Mouse (Mus musculus) forebrain, embryonic 14.5 days (tissue): ENCODE data around the gene Col4a2. TPM values are rescaled to one million over a fixed set of nuclear protein-coding genes. Genes with fewer than 3 reads are reported as not detected.

ENCODE experiments used
- ATAC-seq: fragments of 200-750 bp; cut with Nextera tagmentation; 2 replicates; pipeline ENCODE4 v1.8.0; 2017; ENCODE audit warnings: mild to moderate bottlenecking, moderate library complexity
- DNase-seq: peaks from one replicate; pipeline ENCODE4 v3.0.0-alpha.2; 2015; ENCODE audit warnings: low spot score
- H3K27ac ChIP-seq: fragments of 300-500 bp; sonication (generic); 2 replicates; pipeline ENCODE4 v1.5.1; 2014; ENCODE audit warnings: low read depth, mild to moderate bottlenecking, control low read depth, low read length, moderate library complexity
- H3K27me3 ChIP-seq: fragments of 300-500 bp; sonication (generic); replicated peaks from 2 replicates; pipeline ENCODE4 v1.6.1; 2014; ENCODE audit warnings: low read length, control low read depth, mixed read lengths; ENCODE audit not compliant: control insufficient read depth, insufficient read depth
- H3K36me3 ChIP-seq: fragments of 300-500 bp; sonication (generic); 2 replicates; pipeline ENCODE4 v1.6.1; 2014; ENCODE audit warnings: low read length, control low read depth; ENCODE audit not compliant: control insufficient read depth, insufficient read depth
- H3K4me1 ChIP-seq: fragments of 300-500 bp; sonication (generic); 2 replicates; pipeline ENCODE4 v1.6.1; 2014; ENCODE audit warnings: antibody characterized with exemption, low read length, control low read depth; ENCODE audit not compliant: control insufficient read depth, insufficient read depth
- H3K4me2 ChIP-seq: fragments of 300-500 bp; sonication (generic); 2 replicates; pipeline ENCODE4 v1.6.1; 2014; ENCODE audit warnings: mild to moderate bottlenecking, control low read depth, low read length
- H3K4me3 ChIP-seq: fragments of 300-500 bp; sonication (generic); 2 replicates; pipeline ENCODE4 v1.5.1; 2014; ENCODE audit warnings: low read depth, low read length, control low read depth
- H3K9ac ChIP-seq: fragments of 300-500 bp; sonication (generic); 2 replicates; pipeline ENCODE4 v1.6.1; 2014; ENCODE audit warnings: mild to moderate bottlenecking, low read length, control low read depth, moderate library complexity
- H3K9me3 ChIP-seq: fragments of 300-500 bp; sonication (generic); replicated peaks from 2 replicates; pipeline ENCODE4 v1.6.1; 2016; ENCODE audit warnings: low read length, control low read depth, mixed read lengths; ENCODE audit not compliant: control insufficient read depth
- WGBS: fragments of 180-500 bp; shearing (Covaris S2); extraction: QIAGEN DNeasy Blood & Tissue Kit; methylation state at CpG from one replicate; pipeline ENCODE4 v1.1.7; 2014; 5-methylcytosine and 5-hydroxymethylcytosine counted together
- polyA plus RNA-seq: library from polyadenylated mRNA; unstranded; fragments of >200 nt; fragmentation: Nextera tagmentation; extraction: Ambion mirVana; gene quantifications from 2 replicates; pipeline ENCODE4 v1.2.1, GENCODE M21; 2014

Gene Col4a2
- polyA plus RNA-seq, 1 experiment from 2014 or later: 19.1 TPM

DNA sequence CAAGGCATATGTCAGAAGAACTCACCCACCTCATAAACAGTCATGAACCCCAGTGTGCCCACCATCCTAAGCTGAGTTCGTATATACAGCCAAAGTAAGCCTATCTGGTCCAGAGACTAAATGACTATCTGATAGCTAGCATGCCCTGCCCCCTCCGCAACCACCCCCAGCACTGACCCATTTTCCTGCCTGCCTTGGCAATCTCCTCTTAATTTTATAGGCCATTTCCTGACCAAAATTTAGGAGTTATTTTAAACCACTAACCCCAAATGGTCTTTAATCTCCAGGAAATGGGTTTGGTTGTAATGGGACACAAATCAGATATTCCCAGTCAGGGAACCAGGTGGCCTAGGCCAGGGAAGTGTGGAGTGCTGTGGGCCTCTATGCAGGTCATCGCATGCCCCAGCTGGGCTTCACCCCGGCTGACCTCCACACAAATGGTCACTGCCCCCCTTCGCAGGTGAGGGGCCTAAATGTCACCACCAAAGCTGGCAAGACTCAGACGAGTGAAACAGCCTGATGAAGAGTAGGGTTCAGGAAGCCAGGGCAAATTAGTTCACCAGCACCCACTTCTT, 8.5 kb upstream of the Col4a2 start:
- Histone ChIP-seq H3K9me3 (no peaks in the 10 kb centered on the region), H3K4me1 (no peaks in the 10 kb centered on the region), H3K4me3 (no peak overlapping the region), H3K4me2 (no peak overlapping the region), H3K27me3 (no peaks in the 10 kb centered on the region), H3K36me3 (no peaks in the 10 kb centered on the region), H3K27ac (no peak overlapping the region), H3K9ac (no peak overlapping the region)
- ATAC-seq: no peak
- 89% methylated on average over 6 of the region's 6 CpGs for WGBS
- DNase-seq: no peak

DNA sequence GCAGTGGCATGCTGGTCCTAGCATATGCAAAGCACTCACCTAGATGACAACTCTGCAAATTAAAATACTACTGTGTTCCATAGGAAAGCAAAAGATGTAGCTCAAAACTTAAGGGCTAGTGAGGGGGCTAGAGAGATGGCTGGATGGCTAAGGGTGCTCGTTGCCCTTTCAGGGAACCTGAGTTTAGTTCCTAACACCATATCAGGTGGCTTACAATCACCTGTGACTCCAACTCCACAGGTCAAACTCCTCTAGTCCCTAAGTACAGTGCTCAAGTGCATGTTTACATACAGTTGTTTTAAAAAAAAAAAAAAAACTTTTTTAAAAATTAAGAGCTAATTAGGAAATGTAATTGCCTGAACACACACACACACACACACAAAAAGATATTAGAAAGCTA, 7.1 kb upstream of the Col4a2 start:
- Histone ChIP-seq H3K4me3 (no peak overlapping the region), H3K4me1 (no peaks in the 10 kb centered on the region), H3K4me2 (no peak overlapping the region), H3K27ac (no peak overlapping the region), H3K9ac (no peak overlapping the region), H3K9me3 (no peaks in the 10 kb centered on the region), H3K36me3 (no peaks in the 10 kb centered on the region), H3K27me3 (no peaks in the 10 kb centered on the region)
- WGBS: 85% methylated on average over 1 of the region's 1 CpGs
- DNase-seq (no peak), ATAC-seq (no peak)

- H3K36me3 ChIP-seq: no peaks in the 10 kb centered on the region
- no peak overlapping the region for H3K27ac ChIP-seq
- 72% methylated on average over 7 of the region's 7 CpGs for WGBS
- H3K4me1 ChIP-seq: peaks cover 6% of the 10 kb centered on the region; the same call in 1 of the 2 replicates
- no peak for ATAC-seq
- no peak overlapping the region for H3K4me3 ChIP-seq
- no peak overlapping the region for H3K4me2 ChIP-seq
- no peak for DNase-seq
- peaks cover 14% of the 10 kb centered on the region; the same call in 1 of the 2 replicates for H3K27me3 ChIP-seq
- H3K9me3 ChIP-seq: no peaks in the 10 kb centered on the region
- no peak overlapping the region for H3K9ac ChIP-seq
These were observed 5.2 kb upstream of the Col4a2 start for GRCm38 (mm10) chr8:11307451-11307850.

DNA sequence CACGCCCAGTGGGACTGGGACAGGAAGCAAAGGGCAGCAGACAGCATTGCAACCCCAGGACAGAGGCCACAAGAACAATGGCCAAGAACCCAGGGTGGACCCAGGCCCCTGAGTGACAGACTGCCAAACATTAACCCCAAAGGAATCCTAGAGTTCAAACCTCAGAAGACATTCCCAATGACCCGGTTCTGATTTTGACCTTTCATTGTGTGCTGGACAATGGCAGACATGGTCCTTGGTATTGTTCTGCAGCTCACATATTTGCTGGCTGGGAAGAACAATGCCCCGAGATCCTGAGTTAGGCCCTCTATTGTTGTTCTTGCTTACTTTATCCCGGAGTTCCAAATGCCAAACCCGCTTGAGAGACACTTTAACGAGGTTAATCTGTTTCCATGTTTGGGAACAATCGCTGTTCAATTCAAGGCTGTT, 4.0 kb upstream of the Col4a2 start:
- H3K4me1 ChIP-seq: peaks cover 6% of the 10 kb centered on the region
- 30% methylated on average over 7 of the region's 7 CpGs for WGBS
- no peak overlapping the region for H3K27ac ChIP-seq
- DNase-seq: no peak
- no peaks in the 10 kb centered on the region for H3K36me3 ChIP-seq
- H3K4me2 ChIP-seq: no peak overlapping the region
- H3K9me3 ChIP-seq: no peaks in the 10 kb centered on the region
- H3K4me3 ChIP-seq: no peak overlapping the region
- no peak overlapping the region for H3K9ac ChIP-seq
- no peak for ATAC-seq
- peaks cover 17% of the 10 kb centered on the region for H3K27me3 ChIP-seq

DNA sequence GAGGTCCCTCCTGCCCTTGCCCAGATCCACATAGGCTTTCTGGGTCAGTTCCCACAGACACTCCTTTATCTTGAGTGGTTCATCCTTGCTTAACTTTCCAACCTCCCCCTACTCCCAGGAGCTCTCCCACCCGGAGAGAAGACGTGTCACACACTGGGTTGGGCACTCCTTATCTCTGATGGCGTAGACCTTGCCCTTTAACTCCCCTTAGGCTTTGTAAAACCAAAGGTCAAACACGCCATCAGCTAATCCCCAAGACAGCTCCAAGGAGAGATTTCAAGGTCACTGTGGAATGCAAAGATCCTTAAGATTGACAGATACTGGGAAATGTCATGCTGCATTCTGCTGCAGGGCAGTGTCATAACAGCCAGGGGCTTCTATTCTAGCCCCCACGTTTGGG, 3.4 kb upstream of the Col4a2 start:
- Histone ChIP-seq H3K27ac (no peak overlapping the region), H3K36me3 (no peaks in the 10 kb centered on the region), H3K4me3 (no peak overlapping the region), H3K27me3 (peaks cover 24% of the 10 kb centered on the region), H3K4me1 (peaks cover 6% of the 10 kb centered on the region), H3K9ac (no peak overlapping the region), H3K9me3 (no peaks in the 10 kb centered on the region), H3K4me2 (no peak overlapping the region)
- 64% methylated on average over 5 of the region's 5 CpGs for WGBS
- DNase-seq: no peak
- ATAC-seq: no peak

GRCm38 (mm10) chr8:11310049-11310448, 2.6 kb upstream of the Col4a2 start:
- DNase-seq: no peak
- H3K4me1 ChIP-seq: peaks cover 6% of the 10 kb centered on the region

DNA sequence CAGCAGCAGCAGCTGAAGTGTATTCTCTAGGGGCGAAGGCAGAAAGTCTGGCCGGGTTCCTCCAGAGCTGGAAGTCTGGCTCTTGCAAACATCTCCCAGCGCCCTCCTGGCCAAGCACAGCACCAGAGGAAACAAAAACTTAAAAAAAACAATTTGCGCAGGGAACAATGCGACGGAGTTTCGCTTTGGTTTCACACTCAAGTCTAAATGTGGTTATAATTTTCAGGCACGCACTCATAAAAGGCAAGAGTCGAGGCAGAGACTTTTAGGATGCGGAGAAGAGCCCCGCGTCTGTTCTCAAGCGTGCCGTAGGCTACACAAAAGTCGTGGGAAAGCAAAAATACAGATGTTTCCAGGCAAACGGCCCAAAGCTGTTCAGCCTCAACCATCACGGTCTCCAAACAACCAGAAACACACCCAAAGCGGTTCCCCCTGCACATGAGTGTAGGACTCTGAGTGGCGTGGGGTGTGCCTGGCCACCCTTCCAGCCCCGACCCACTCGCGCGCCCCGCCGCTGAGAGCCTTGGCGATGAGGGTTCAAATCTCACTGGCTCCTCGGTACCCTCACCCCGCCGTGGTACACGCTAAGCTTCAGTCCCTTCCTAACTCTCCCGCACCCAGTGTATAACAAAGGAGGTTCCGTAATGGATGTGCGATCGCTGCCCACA, 790 bp upstream of the Col4a2 start:
- Histone ChIP-seq H3K4me1 (peaks cover 6% of the 10 kb centered on the region), H3K4me2 (peak overlapping the region; percentile 91), H3K27ac (peak overlapping the region; percentile 15; the same call in 1 of the 2 replicates), H3K27me3 (peaks cover 34% of the 10 kb centered on the region), H3K9ac (peak overlapping the region; percentile 71), H3K9me3 (no peaks in the 10 kb centered on the region), H3K36me3 (no peaks in the 10 kb centered on the region), H3K4me3 (peak overlapping the region; percentile 58)
- DNase-seq (peak; percentile 35), ATAC-seq (peak; percentile 56)
- 4% methylated on average over 34 of the region's 34 CpGs for WGBS

More at GRCm38 (mm10) chr8:11310049-11310448, 2.6 kb upstream of the Col4a2 start:
- H3K4me3 ChIP-seq: no peak overlapping the region
- H3K9me3 ChIP-seq: no peaks in the 10 kb centered on the region
- no peak overlapping the region for H3K9ac ChIP-seq
- H3K36me3 ChIP-seq: no peaks in the 10 kb centered on the region
- no peak for ATAC-seq
- H3K4me2 ChIP-seq: no peak overlapping the region
- no peak overlapping the region for H3K27ac ChIP-seq
- WGBS: 80% methylated on average over 2 of the region's 2 CpGs
- H3K27me3 ChIP-seq: peaks cover 31% of the 10 kb centered on the region

- peak; percentile 45 for ATAC-seq
These were observed 839 bp downstream of the Col4a2 start for GRCm38 (mm10) chr8:11313176-11314111.

More at GRCm38 (mm10) chr8:11313176-11314111, 839 bp downstream of the Col4a2 start:
- no peak overlapping the region for H3K27ac ChIP-seq
- no peaks in the 10 kb centered on the region for H3K9me3 ChIP-seq
- H3K27me3 ChIP-seq: peaks cover 34% of the 10 kb centered on the region
- peak overlapping the region; percentile 58 for H3K4me3 ChIP-seq
- H3K4me1 ChIP-seq: peaks cover 6% of the 10 kb centered on the region
- no peaks in the 10 kb centered on the region for H3K36me3 ChIP-seq
- DNase-seq: peak; percentile 42
- H3K4me2 ChIP-seq: peak overlapping the region; percentile 91
- 2% methylated on average over 45 of the region's 45 CpGs for WGBS
- H3K9ac ChIP-seq: peak overlapping the region; percentile 71
